Mouse (Mus musculus): ENCODE measurements around the gene Rnf111. TPM values are rescaled to one million over a fixed set of nuclear protein-coding genes. Genes with fewer than 3 reads are reported as not detected.

The Rnf111 gene
- polyA plus RNA-seq, 1 experiment = 9.9 TPM

- Histone ChIP-seq H3K36me3 (ENCODE audit: control insufficient read depth, insufficient read depth) (peaks cover 13% of the 10 kb centered on the region), H3K4me3 (peak overlapping the region; percentile 77), H3K79me2 (ENCODE audit: control insufficient read depth, insufficient read depth) (peaks cover 65% of the 10 kb centered on the region), H3K27me3 (ENCODE audit: control insufficient read depth, insufficient read depth, insufficient read length) (no peaks in the 10 kb centered on the region), H3ac (ENCODE audit: control insufficient read depth, insufficient read length) (no peak overlapping the region), H3K4me2 (ENCODE audit: low read depth) (peak overlapping the region; percentile 80)
- no peak for TF ChIP-seq SRF (IDR thresholded peaks at IDR 0.05; ENCODE audit: control insufficient read depth, insufficient read length, low read depth)
- no peak for TF ChIP-seq TCF12 (IDR thresholded peaks at IDR 0.05; ENCODE audit: insufficient read depth, poor library complexity, severe bottlenecking)
- peak in 1 of 3 experiments; percentile 24 for TF ChIP-seq MYOD1 (IDR thresholded peaks at IDR 0.05; ENCODE audit: control insufficient read depth in 1 of 3, insufficient read length in 2 of 3, low read depth in 2 of 3)
These were observed 41.3 kb upstream of the Rnf111 start for GRCm38 (mm10) chr9:70544831-70545230.

- TF ChIP-seq MYOG (IDR thresholded peaks at IDR 0.05; ENCODE audit: control insufficient read depth in 1 of 3, insufficient read depth in 1 of 3, insufficient read length in 2 of 3, low read depth in 2 of 3) (no peak), E2F4 (IDR thresholded peaks at IDR 0.05; ENCODE audit: insufficient read depth) (no peak), POLR2AphosphoS2 (IDR thresholded peaks at IDR 0.05; ENCODE audit: insufficient read length, low read depth) (no peak), REST (IDR thresholded peaks at IDR 0.05; ENCODE audit: insufficient read depth, insufficient read length) (no peak), TCF12 (IDR thresholded peaks at IDR 0.05; ENCODE audit: insufficient read depth, poor library complexity, severe bottlenecking) (no peak), CEBPB (IDR thresholded peaks at IDR 0.05; ENCODE audit: insufficient read depth, poor library complexity, severe bottlenecking) (no peak)
- Histone ChIP-seq H3K4me2 (ENCODE audit: low read depth) (peak overlapping the region; percentile 80), H3K36me3 (ENCODE audit: control insufficient read depth, insufficient read depth) (peaks cover 13% of the 10 kb centered on the region), H3K79me2 (ENCODE audit: control insufficient read depth, insufficient read depth) (peaks cover 57% of the 10 kb centered on the region), H3ac (ENCODE audit: control insufficient read depth, insufficient read length) (no peak overlapping the region), H3K4me3 (peak overlapping the region; percentile 77), H3K27me3 (ENCODE audit: control insufficient read depth, insufficient read depth, insufficient read length) (no peaks in the 10 kb centered on the region)
These were observed 40.5 kb upstream of the Rnf111 start for GRCm38 (mm10) chr9:70543985-70544384.

- H3K4me2 ChIP-seq (ENCODE audit: low read depth) = peak overlapping the region; percentile 80
These were observed 39.7 kb upstream of the Rnf111 start for GRCm38 (mm10) chr9:70543048-70543880.

GRCm38 (mm10) chr9:70542305-70543041 lies 38.9 kb upstream of the Rnf111 start, which contains the start of gene Sltm:
TSS of gene Sltm (plus strand) at chr9:70542754.
- peak within 1 kb of the TSS; percentile 93 for H3ac ChIP-seq (ENCODE audit: control insufficient read depth, insufficient read length)
- peaks cover 43% of the 10 kb centered on the region for H3K79me2 ChIP-seq (ENCODE audit: control insufficient read depth, insufficient read depth)
- peak within 1 kb of the TSS; percentile 77 for H3K4me3 ChIP-seq
- H3K36me3 ChIP-seq (ENCODE audit: control insufficient read depth, insufficient read depth) = peaks cover 13% of the 10 kb centered on the region
- TF ChIP-seq REST (IDR thresholded peaks at IDR 0.05; ENCODE audit: insufficient read depth, insufficient read length) (no peak), POLR2AphosphoS2 (IDR thresholded peaks at IDR 0.05; ENCODE audit: insufficient read length, low read depth) (peak; percentile 53), MAX (IDR thresholded peaks at IDR 0.05; ENCODE audit: low read depth) (no peak), POLR2A (IDR thresholded peaks at IDR 0.05; ENCODE audit: insufficient read length, low read depth) (peak; percentile 67), MYOD1 (IDR thresholded peaks at IDR 0.05; ENCODE audit: control insufficient read depth in 1 of 3, insufficient read length in 2 of 3, low read depth in 2 of 3) (peak in 1 of 3 experiments; percentile 32), MYOG (IDR thresholded peaks at IDR 0.05; ENCODE audit: control insufficient read depth in 1 of 3, insufficient read depth in 1 of 3, insufficient read length in 2 of 3, low read depth in 2 of 3) (peak in 1 of 3 experiments; percentile 2)
- H3K4me2 ChIP-seq (ENCODE audit: low read depth) = peak within 1 kb of the TSS; percentile 98
- no peaks in the 10 kb centered on the region for H3K27me3 ChIP-seq (ENCODE audit: control insufficient read depth, insufficient read depth, insufficient read length)

More at GRCm38 (mm10) chr9:70543048-70543880, 39.7 kb upstream of the Rnf111 start:
- peak overlapping the region; percentile 77 for H3K4me3 ChIP-seq
- H3K36me3 ChIP-seq (ENCODE audit: control insufficient read depth, insufficient read depth) = peaks cover 13% of the 10 kb centered on the region
- no peaks in the 10 kb centered on the region for H3K27me3 ChIP-seq (ENCODE audit: control insufficient read depth, insufficient read depth, insufficient read length)
- peak overlapping the region; percentile 93 for H3ac ChIP-seq (ENCODE audit: control insufficient read depth, insufficient read length)
- peaks cover 50% of the 10 kb centered on the region for H3K79me2 ChIP-seq (ENCODE audit: control insufficient read depth, insufficient read depth)
- no peak for TF ChIP-seq MAX (IDR thresholded peaks at IDR 0.05; ENCODE audit: low read depth)
- TF ChIP-seq REST (IDR thresholded peaks at IDR 0.05; ENCODE audit: insufficient read depth, insufficient read length) = no peak
- no peak for TF ChIP-seq CEBPB (IDR thresholded peaks at IDR 0.05; ENCODE audit: insufficient read depth, poor library complexity, severe bottlenecking)
- no peak for TF ChIP-seq TCF3 (IDR thresholded peaks at IDR 0.05; ENCODE audit: insufficient read length, low read depth)
- peak; percentile 65 for TF ChIP-seq POLR2A (IDR thresholded peaks at IDR 0.05; ENCODE audit: insufficient read length, low read depth)
- no peak for TF ChIP-seq MYOD1 (IDR thresholded peaks at IDR 0.05; ENCODE audit: control insufficient read depth in 1 of 3, insufficient read length in 2 of 3, low read depth in 2 of 3)
- TF ChIP-seq POLR2AphosphoS2 (IDR thresholded peaks at IDR 0.05; ENCODE audit: insufficient read length, low read depth) = peak; percentile 39
- TF ChIP-seq TCF12 (IDR thresholded peaks at IDR 0.05; ENCODE audit: insufficient read depth, poor library complexity, severe bottlenecking) = no peak

- H3K36me3 ChIP-seq (ENCODE audit: control insufficient read depth, insufficient read depth) = peaks cover 13% of the 10 kb centered on the region
- TF ChIP-seq POLR2AphosphoS2 (IDR thresholded peaks at IDR 0.05; ENCODE audit: insufficient read length, low read depth) = no peak
- no peak for TF ChIP-seq USF1 (IDR thresholded peaks at IDR 0.05; ENCODE audit: low read depth)
- TF ChIP-seq E2F4 (IDR thresholded peaks at IDR 0.05; ENCODE audit: insufficient read depth) = no peak
- TF ChIP-seq CEBPB (IDR thresholded peaks at IDR 0.05; ENCODE audit: insufficient read depth, poor library complexity, severe bottlenecking) = no peak
- TF ChIP-seq MAX (IDR thresholded peaks at IDR 0.05; ENCODE audit: low read depth) = no peak
- peak overlapping the region; percentile 98 for H3K4me2 ChIP-seq (ENCODE audit: low read depth)
- no peaks in the 10 kb centered on the region for H3K27me3 ChIP-seq (ENCODE audit: control insufficient read depth, insufficient read depth, insufficient read length)
- peak overlapping the region; percentile 77 for H3K4me3 ChIP-seq
- peak overlapping the region; percentile 93 for H3ac ChIP-seq (ENCODE audit: control insufficient read depth, insufficient read length)
- peaks cover 34% of the 10 kb centered on the region for H3K79me2 ChIP-seq (ENCODE audit: control insufficient read depth, insufficient read depth)
These were observed 38.1 kb upstream of the Rnf111 start for GRCm38 (mm10) chr9:70541584-70541983.
